Mouse (Mus musculus) intestine, embryonic 16.5 days (tissue): ENCODE measurements around the gene Plxnd1. TPM values are rescaled to one million over a fixed set of nuclear protein-coding genes. Genes with fewer than 3 reads are reported as not detected.

ENCODE experiments used
- ATAC-seq: fragments of 200-750 bp; cut with Nextera tagmentation; 2 replicates; pipeline ENCODE4 v1.8.0; 2017; ENCODE audit warnings: moderate TSS enrichment, moderate library complexity
- H3K27ac ChIP-seq: fragments of 300-500 bp; sonication (generic); 2 replicates; pipeline ENCODE4 v1.5.1; 2014; ENCODE audit warnings: mild to moderate bottlenecking, low read length
- H3K27me3 ChIP-seq: fragments of 300-500 bp; sonication (generic); replicated peaks from 2 replicates; pipeline ENCODE4 v1.6.1; 2014; ENCODE audit warnings: low read length, control low read depth, mixed read lengths; ENCODE audit not compliant: control insufficient read depth, insufficient read depth
- H3K36me3 ChIP-seq: fragments of 300-500 bp; sonication (generic); 2 replicates; pipeline ENCODE4 v1.6.1; 2014; ENCODE audit warnings: low read length, control low read depth; ENCODE audit not compliant: control insufficient read depth, insufficient read depth
- H3K4me1 ChIP-seq: fragments of 300-500 bp; sonication (generic); 2 replicates; pipeline ENCODE4 v1.6.1; 2014; ENCODE audit warnings: low read length, control low read depth, mixed read lengths; ENCODE audit not compliant: control insufficient read depth, insufficient read depth
- H3K4me2 ChIP-seq: fragments of 300-500 bp; sonication (generic); 2 replicates; pipeline ENCODE4 v1.6.1; 2014; ENCODE audit warnings: low read depth, low read length, control low read depth
- H3K4me3 ChIP-seq: fragments of 300-500 bp; sonication (generic); 2 replicates; pipeline ENCODE4 v1.5.1; 2014; ENCODE audit warnings: mild to moderate bottlenecking, low read length
- H3K9ac ChIP-seq: fragments of 300-500 bp; sonication (generic); 2 replicates; pipeline ENCODE4 v1.6.1; 2014; ENCODE audit warnings: low read depth, low read length
- H3K9me3 ChIP-seq: fragments of 300-500 bp; sonication (generic); 2 replicates; pipeline ENCODE4 v1.6.1; 2016; ENCODE audit warnings: low read length, control low read depth; ENCODE audit not compliant: control insufficient read depth
- WGBS: fragments of 180-500 bp; shearing (Covaris S2); extraction: QIAGEN DNeasy Blood & Tissue Kit; methylation state at CpG from one replicate; pipeline ENCODE4 v1.1.7; 2014; 5-methylcytosine and 5-hydroxymethylcytosine counted together
- polyA plus RNA-seq: library from polyadenylated mRNA; unstranded; fragments of >200 nt; fragmentation: Nextera tagmentation; extraction: Ambion mirVana; gene quantifications from 2 replicates; pipeline ENCODE4 v1.2.1, GENCODE M21; 2015

The Plxnd1 gene
- polyA plus RNA-seq, 1 experiment from 2014 or later: 19.3 TPM

GRCm38 (mm10) chr6:116014111-116014510 lies 19.3 kb upstream of the Plxnd1 start:
- H3K4me3 ChIP-seq: no peak overlapping the region
- no peaks in the 10 kb centered on the region for H3K9me3 ChIP-seq
- WGBS: 71% methylated on average over 6 of the region's 6 CpGs
- H3K4me2 ChIP-seq: no peak overlapping the region
- peaks cover 4% of the 10 kb centered on the region; the same call in 1 of the 2 replicates for H3K4me1 ChIP-seq
- ATAC-seq: no peak
- no peaks in the 10 kb centered on the region for H3K27me3 ChIP-seq
- H3K27ac ChIP-seq: no peak overlapping the region
- no peaks in the 10 kb centered on the region for H3K36me3 ChIP-seq
- H3K9ac ChIP-seq: no peak overlapping the region

GRCm38 (mm10) chr6:116013687-116014086 lies 18.9 kb upstream of the Plxnd1 start:
- Histone ChIP-seq H3K4me2 (no peak overlapping the region), H3K4me3 (no peak overlapping the region), H3K36me3 (no peaks in the 10 kb centered on the region), H3K27me3 (no peaks in the 10 kb centered on the region), H3K9me3 (no peaks in the 10 kb centered on the region), H3K9ac (no peak overlapping the region), H3K4me1 (peaks cover 4% of the 10 kb centered on the region; the same call in 1 of the 2 replicates), H3K27ac (no peak overlapping the region)
- ATAC-seq: no peak
- WGBS: 59% methylated on average over 3 of the region's 3 CpGs

GRCm38 (mm10) chr6:116010541-116010940 lies 15.7 kb upstream of the Plxnd1 start:
- Histone ChIP-seq H3K9me3 (no peaks in the 10 kb centered on the region), H3K4me2 (no peak overlapping the region), H3K4me1 (peaks cover 7% of the 10 kb centered on the region; the same call in 1 of the 2 replicates), H3K4me3 (no peak overlapping the region), H3K9ac (no peak overlapping the region), H3K27me3 (no peaks in the 10 kb centered on the region), H3K27ac (no peak overlapping the region), H3K36me3 (no peaks in the 10 kb centered on the region)
- 4% methylated on average over 6 of the region's 6 CpGs for WGBS
- ATAC-seq: 0 out of 2 replicates have a peak, but pooled peaks have one; percentile 31

- H3K4me2 ChIP-seq: no peak overlapping the region
- no peaks in the 10 kb centered on the region for H3K9me3 ChIP-seq
- no peak overlapping the region for H3K9ac ChIP-seq
- H3K27ac ChIP-seq: no peak overlapping the region
- ATAC-seq: peak; percentile 30; the same call in 1 of the 2 replicates
- H3K4me3 ChIP-seq: no peak overlapping the region
- 48% methylated on average over 12 of the region's 12 CpGs for WGBS
- H3K36me3 ChIP-seq: no peaks in the 10 kb centered on the region
- no peaks in the 10 kb centered on the region for H3K27me3 ChIP-seq
- H3K4me1 ChIP-seq: peaks cover 7% of the 10 kb centered on the region; the same call in 1 of the 2 replicates
Measured at GRCm38 (mm10) chr6:116009426-116009825, 14.6 kb upstream of the Plxnd1 start.

- H3K27ac ChIP-seq: no peak overlapping the region
- H3K4me1 ChIP-seq: peaks cover 13% of the 10 kb centered on the region; the same call in 1 of the 2 replicates
- H3K9me3 ChIP-seq: no peaks in the 10 kb centered on the region
- no peak overlapping the region for H3K4me2 ChIP-seq
- no peak overlapping the region for H3K4me3 ChIP-seq
- no peak for ATAC-seq
- 14% methylated on average over 9 of the region's 9 CpGs for WGBS
- H3K36me3 ChIP-seq: no peaks in the 10 kb centered on the region
- H3K27me3 ChIP-seq: no peaks in the 10 kb centered on the region
- H3K9ac ChIP-seq: no peak overlapping the region
Measured at GRCm38 (mm10) chr6:116007561-116008173, 12.9 kb upstream of the Plxnd1 start.

- peak; percentile 41 for ATAC-seq
- 32% methylated on average over 9 of the region's 9 CpGs for WGBS
- Histone ChIP-seq H3K4me2 (no peak overlapping the region), H3K27ac (peak overlapping the region; percentile 71), H3K36me3 (no peaks in the 10 kb centered on the region), H3K4me3 (no peak overlapping the region), H3K27me3 (no peaks in the 10 kb centered on the region), H3K9me3 (no peaks in the 10 kb centered on the region), H3K9ac (peak overlapping the region; percentile 48; the same call in 1 of the 2 replicates), H3K4me1 (peaks cover 13% of the 10 kb centered on the region; the same call in 1 of the 2 replicates)
Measured at GRCm38 (mm10) chr6:116006731-116007130, 11.9 kb upstream of the Plxnd1 start.

- Histone ChIP-seq H3K4me1 (peaks cover 13% of the 10 kb centered on the region; the same call in 1 of the 2 replicates), H3K36me3 (no peaks in the 10 kb centered on the region), H3K27me3 (no peaks in the 10 kb centered on the region), H3K9ac (no peak overlapping the region), H3K27ac (peak overlapping the region; percentile 71), H3K4me3 (no peak overlapping the region), H3K4me2 (no peak overlapping the region), H3K9me3 (no peaks in the 10 kb centered on the region)
- no peak for ATAC-seq
- WGBS: 91% methylated on average over 4 of the region's 4 CpGs
Measured at GRCm38 (mm10) chr6:116005959-116006288, 11.1 kb upstream of the Plxnd1 start.

GRCm38 (mm10) chr6:116005275-116005958 lies 10.6 kb upstream of the Plxnd1 start:
- Histone ChIP-seq H3K4me1 (peaks cover 13% of the 10 kb centered on the region; the same call in 1 of the 2 replicates), H3K27me3 (no peaks in the 10 kb centered on the region), H3K9ac (no peak overlapping the region), H3K4me2 (no peak overlapping the region), H3K9me3 (no peaks in the 10 kb centered on the region), H3K4me3 (no peak overlapping the region), H3K27ac (no peak overlapping the region), H3K36me3 (no peaks in the 10 kb centered on the region)
- ATAC-seq: no peak
- 78% methylated on average over 17 of the region's 17 CpGs for WGBS

- no peak overlapping the region for H3K4me3 ChIP-seq
- H3K4me2 ChIP-seq: no peak overlapping the region
- no peaks in the 10 kb centered on the region for H3K36me3 ChIP-seq
- no peaks in the 10 kb centered on the region for H3K9me3 ChIP-seq
- no peak overlapping the region for H3K9ac ChIP-seq
- 77% methylated on average over 6 of the region's 6 CpGs for WGBS
- peak overlapping the region; percentile 19; the same call in 1 of the 2 replicates for H3K27ac ChIP-seq
- no peaks in the 10 kb centered on the region for H3K27me3 ChIP-seq
- no peak for ATAC-seq
- peaks cover 13% of the 10 kb centered on the region; the same call in 1 of the 2 replicates for H3K4me1 ChIP-seq
Measured at GRCm38 (mm10) chr6:116004716-116005115, 9.9 kb upstream of the Plxnd1 start.
